Comparison of ENCODE assay signal across 15 mouse cellular contexts in genomic region chr5:14320216-14320615, GRCm38 (mm10).
DNase-seq lines count a peak whose midpoint lies in the region.
"Had no signal": no experiment of that assay in that cellular context is flagged by ENCODE, and none has a peak within 500 bp of the region (broad histone marks: within the 10 kb centered on the region; RNA-seq: fewer than 3 reads in every experiment).

No protein-coding gene starts in this region.

- peak; percentile 27 for DNase-seq in left cerebral cortex, adult 11 months (ENCODE audit: low spot score)
- DNase-seq in left cerebral cortex, postnatal 4 days: no peak
- peak; percentile 23 to 33 for DNase-seq in right cerebral cortex, adult 2 months (ENCODE audit: low spot score in 2 of 2)
- DNase-seq in right cerebral cortex, postnatal 4 days: no peak
- peak; percentile 12 to 25 for DNase-seq in left cerebral cortex, postnatal 14 days (ENCODE audit: low spot score in 2 of 2)
- no peak for DNase-seq in adrenal gland, postnatal 4 days (ENCODE audit: low spot score in 2 of 2)
- no peak for DNase-seq in thymus, adult 18-20 months
- DNase-seq: adrenal gland, adult 2 months; cerebellum, adult 9-11 months; gastrocnemius, postnatal 25 days; kidney, adult 2 months; kidney, postnatal 14 days; layer of hippocampus, postnatal 36 days; spleen, adult 18-20 months; thymus, postnatal 4 days had no signal

- intact Hi-C loops in left cerebral cortex, postnatal 4 days (cut with DNase I): no loop called here
- intact Hi-C loops in left cerebral cortex, postnatal 14 days (cut with DNase I): no loop called here

Comparison
In these comparisons a context has a peak if more than half of its experiments do, and no peak if none do; other contexts are left out.
1. DNase-seq: peak in left cerebral cortex, adult 11 months (single experiment), right cerebral cortex, adult 2 months (2 of 2) and left cerebral cortex, postnatal 14 days (2 of 2); none in left cerebral cortex, postnatal 4 days (single experiment), right cerebral cortex, postnatal 4 days (single experiment), adrenal gland, postnatal 4 days (0 of 2) and thymus, adult 18-20 months (0 of 2).